Mouse (Mus musculus) induced T-regulatory cell, adult 2 months (primary cell): ENCODE measurements at regions not wholly inside any gene's neighbourhood (a gene's known extent, or its start where the extent isn't known, plus 50 kb on each side); places are given as distances from the start of the nearest gene placed in this dataset.
A peak's percentile ranks its signal among the peaks of the same experiment; 100 is the strongest.

Experiments used
- DNase-seq: peaks from one replicate; pipeline ENCODE4 v3.0.0-alpha.2; 2012; ENCODE audit warnings: low read depth

DNA sequence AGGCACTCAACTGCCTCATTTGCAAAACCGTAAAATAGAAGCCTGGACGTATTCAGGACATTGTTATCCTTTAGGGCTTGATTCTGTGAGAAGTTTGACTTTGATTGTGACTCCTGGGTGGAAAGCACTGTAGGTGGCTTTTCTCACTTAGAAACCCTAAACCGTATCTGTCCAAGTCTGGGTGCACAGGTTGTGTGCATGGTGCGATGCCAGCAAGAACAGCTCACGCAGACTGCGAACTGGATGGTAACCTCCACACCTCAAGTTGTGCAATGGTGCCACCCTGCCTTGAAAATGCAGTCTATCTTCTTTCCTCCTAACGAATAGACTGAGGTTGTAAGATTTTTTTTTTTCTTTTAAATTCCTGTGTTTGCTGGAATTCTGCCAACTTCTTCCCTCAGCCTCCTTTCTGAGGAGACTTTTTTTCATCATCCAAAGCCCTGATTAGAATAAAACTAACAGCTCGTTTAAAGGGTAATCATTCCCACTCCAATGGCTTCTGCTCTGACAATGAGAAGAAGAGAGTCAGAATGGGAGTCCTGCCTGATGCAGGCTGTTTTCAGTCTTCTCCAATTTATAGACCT is 383.8 kb upstream of the Slc30a5 start:
- no peak for DNase-seq

DNA sequence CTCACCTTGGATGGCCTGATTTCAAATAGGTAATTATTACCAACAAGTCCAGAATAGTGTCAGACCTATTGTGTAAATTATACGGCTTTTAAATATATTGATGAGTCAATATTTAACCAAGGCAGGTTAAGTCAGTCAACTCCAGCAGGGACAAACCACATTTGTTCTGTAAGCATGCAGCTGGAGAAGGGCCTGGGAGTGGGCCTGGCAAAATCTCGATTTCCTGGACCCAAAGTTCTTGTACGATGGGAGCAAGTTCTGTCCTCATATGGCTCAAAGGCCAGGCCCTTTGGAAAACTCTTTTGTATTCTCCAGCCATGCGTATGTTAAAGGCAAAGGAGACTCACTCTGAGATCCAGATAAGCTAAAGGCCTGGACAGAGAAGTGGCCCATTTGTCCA is 383.2 kb upstream of the Slc30a5 start:
- no peak for DNase-seq

DNA sequence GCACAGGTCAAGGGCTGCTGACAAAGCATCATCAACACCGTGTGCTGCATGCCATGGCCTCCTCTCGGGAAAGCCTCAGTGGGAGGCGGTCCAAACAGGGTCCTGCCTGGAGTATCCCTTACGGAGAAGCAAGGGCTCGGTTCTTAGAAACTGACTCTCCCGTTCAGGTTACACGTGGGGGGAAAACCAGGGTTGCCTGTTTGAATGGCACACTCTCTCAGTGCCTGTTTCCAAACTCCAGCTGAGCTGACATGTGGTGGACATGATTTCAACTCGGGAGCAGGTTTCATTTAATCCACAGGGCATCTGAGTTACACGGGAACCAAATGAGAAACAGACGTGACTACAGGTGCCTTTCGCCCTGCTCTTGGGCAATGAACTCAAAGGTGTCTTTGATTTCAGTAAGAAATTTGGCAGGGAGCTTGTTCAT is 382.6 kb upstream of the Slc30a5 start:
- no peak for DNase-seq

DNA sequence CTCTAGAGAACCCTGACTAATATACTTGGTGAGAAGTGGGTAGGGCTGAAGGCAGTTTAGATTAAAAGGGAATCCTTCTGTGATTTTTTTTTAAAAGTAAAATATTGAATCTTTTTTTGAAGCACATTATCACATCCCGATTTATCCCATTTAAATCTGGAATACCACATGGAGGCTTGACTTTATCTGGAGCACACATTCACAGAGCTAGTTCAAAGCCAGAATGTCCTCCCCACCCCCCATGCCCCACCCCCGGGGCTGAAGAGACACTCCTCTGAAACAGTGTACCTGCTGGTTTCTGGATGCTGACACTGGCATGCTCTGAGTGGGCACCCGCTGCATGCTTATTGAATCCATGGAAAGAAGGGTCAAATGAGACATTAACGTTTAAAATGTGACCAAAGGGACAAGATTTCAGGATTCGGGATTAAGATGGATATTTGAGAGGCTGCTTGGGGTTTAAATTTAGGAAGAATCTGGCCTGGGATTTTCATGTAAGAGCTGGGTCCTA is 382.0 kb upstream of the Slc30a5 start:
- DNase-seq, result no peak

DNA sequence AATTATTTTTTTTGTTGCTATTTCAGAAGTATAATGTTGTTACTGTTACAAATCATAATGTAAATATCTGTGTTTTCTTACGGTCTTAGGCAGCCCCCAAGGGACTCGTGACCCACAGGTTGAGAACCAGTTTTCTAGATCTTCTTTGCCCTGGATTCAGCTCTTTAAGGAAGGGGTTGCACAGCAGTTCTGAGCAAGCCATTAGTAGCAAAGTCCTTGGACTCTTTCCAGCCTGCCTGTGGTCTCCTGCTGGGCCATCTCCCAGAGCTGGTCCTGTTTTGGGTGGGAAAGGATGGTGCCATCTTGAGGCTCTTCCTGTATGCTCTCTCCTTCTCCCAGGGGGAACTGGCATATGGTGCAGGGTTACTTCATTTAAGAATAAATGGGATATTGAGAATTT is 380.9 kb upstream of the Slc30a5 start:
- DNase-seq, result no peak

DNA sequence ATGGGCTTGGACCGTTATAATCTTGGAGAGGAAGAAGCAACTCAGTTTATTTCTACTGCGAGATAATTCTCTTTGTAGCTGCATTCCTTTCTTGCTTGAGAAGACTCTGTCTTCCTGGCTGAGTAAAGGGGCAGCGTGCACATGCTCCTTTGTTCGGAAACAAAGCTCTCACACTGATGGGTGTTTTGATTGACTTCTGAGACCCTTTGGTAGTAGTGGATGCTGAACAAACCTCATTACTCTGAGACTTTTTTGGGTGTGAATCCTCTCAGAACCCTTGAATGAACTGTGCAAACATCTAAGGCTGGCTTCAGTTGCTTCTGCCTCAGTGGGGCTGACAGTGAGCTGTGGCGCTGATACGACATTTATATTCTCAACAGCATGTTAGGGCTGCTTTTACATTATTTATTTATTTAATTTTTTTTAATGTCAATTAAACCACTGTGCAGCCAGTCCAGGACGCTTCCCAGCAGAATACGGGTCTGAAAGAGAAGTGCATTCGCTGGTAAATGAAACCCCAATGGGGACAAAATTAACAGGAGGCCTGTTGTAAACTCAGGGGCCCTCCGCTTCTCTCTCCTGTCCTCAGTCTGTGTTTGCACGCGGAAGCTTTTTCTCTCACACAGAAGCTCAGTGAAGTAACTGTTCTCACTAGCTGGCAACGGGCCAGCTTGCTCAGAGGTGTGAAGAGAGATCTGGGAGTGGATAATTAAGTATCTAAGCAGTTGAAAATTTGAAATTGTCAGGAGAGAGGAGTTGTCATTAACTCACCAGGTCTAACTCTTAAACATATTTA is 380.1 kb upstream of the Slc30a5 start:
- DNase-seq, result no peak

DNA sequence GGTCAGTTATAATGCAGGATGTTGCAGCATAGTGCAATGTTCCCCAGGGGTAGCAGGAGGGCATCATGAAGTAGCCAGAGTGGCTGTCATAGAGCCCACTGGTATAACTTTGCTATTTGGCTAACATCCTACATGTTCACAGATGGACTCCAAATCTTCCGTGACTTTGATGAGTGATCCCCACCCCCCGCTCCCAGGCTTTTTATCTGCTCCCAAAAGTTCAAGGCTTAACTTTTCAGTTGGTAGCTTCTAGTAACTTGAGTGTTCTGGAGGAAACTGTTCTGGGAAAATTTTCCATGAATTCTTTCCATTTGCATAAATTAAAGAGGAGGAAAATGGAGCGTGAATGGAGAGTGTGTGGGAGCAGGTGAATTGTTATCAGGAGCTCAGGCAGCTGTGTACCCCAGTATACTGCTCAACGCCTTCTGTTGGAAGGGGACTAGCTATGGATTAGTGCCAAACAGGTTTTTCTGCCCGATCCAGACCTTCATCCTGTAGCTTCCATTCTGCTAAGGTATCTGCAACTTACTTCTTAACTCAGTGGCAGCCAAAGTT is 379.2 kb upstream of the Slc30a5 start:
- no peak for DNase-seq

DNA sequence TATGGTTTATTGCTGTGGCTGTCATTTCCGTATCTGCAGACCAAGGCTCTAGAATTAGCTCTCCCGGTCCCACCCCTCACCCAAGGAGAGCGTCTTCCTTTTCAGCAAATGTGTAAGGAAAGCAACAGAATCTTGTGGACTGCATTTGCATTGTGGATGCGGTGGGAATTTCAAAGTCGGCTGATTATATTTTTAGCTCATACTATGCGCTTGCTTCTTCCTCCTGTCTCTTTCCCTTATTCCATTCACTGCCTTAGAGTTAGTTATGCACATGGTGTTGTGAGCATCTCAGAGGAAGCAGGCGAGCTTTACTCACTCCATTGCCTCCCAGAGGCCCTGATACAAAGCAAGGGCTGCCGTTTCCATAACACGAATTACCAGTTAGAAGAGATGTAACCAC is 375.6 kb upstream of the Slc30a5 start:
- DNase-seq, result no peak

DNA sequence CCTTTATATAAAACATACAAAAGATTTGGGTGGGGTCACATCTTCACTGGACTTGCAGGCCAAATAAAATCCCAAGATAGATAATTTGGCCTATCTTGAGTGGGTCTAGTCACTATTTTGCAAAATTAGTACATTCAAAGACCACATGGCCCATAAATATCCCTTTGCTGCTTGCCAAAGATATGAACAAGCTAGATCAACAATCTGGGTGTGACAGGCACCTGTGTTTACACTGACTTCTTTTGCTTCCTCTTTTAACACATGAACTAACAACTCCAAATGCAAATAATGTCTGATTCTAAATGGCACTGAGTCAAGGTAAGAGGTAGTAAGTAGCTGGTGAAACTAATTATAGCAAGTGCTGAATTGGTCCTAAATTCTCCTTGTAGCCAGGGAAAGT is 370.2 kb upstream of the Slc30a5 start:
- DNase-seq, result no peak

DNA sequence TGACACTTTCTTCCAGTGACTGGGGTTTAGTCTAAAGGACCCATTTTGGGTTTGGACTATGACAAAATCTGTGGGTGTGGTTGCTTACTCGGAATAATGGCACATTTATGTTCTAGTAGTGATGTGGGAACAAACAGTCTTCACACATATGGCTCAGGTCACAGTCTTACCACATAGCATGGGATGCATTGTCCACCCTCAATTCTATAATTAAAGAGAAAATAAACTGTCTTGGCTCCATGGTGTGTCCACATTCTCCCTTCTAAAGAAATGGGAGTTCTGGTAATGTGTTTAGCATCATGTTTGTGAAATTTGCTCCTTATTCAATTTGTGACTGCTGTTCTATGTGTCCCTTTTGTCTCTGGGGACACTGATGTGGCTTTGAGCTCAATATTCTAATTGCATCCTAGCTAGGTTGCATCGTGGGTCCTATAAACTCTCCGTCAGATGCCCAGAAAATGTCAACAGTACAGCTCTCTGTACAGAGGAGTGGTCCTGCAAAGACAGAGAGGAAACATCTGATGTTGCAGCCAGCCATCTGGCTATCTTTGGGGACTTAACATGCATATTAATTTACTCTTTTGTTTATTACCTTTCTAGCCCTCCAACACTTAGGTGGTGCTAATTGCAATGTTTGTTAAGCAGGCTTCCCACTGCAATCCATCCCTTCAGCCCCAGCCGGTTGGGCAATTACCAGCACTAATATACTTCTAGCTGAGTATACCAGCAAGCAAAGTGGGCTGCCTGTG is 369.5 kb upstream of the Slc30a5 start:
- no peak for DNase-seq

DNA sequence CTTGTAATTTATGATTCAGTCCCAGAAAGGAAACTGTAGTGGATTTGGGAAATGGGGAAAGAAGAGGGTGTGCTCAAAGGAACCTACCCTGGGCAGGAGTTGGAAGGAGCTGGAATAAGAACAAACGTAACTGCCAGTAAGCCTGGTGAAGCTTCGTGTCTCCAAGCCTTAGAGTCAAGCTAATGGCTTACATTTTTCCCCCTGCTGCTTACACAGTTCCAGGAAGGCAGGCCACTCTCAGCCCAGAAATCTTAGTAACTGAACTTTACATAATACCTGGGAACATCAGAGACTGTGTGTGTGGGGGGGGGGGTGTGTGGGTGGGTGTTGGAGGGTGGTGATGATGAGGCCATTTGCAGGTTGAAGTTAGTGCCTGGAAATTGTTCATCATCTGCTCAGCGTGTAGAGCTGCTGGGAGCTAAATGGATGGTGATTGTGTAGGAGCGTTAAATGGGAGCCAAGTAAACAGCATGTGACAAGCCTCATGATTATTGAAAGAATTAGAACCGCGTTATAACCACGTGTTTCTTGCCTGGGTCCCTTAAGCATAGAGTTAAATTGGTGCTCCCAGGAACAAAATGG is 357.1 kb upstream of the Slc30a5 start:
- no peak for DNase-seq

DNA sequence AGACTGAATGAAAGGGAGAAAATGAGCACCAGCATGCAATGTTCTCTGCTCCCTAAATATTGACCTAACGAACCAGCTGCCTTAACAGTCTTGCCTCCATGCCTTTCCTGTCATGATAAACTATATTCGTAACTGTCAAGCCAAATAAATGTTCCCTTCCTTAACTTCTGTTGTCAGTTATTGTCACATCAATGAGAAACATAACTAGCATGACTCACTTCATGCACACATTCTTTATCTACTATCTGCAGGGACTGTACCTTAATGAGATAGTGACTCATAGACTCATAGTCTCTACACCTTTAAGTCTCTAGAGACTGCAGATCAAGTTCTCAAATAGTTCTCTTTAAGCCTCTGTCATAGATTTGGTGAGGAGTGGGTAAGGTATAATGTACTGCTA is 349.2 kb upstream of the Slc30a5 start:
- DNase-seq, result peak; percentile 6

DNA sequence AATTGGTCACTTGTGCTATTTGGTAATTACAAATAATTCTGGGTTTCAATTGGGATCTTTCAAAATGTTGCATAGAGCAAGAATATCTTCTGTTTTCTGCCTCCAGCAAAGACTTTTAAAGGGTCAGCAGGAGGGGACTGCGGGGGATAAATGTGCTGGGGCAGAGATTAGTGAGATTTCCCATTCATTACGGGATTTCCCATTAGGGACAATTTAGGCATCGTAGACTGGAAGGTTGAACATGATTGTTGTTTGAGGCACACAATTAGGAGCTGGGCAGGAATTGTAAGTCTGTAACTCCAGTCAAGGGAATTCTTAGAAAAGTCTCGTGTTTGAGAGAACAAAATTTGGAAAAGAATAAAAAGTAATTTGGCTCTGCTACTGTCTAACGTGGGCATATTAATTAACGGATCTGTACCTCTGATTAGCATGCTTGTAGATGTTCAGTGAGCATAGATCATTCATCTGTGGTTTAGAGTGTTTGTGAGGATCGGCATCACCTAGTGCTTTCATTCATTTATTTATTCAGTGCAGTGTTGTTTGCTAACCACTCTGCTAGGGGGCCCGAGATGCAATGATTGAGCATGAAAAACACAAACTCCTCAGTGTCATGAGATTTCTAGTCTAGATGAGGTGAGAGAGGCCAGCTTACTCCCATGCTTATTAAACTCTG is 341.9 kb upstream of the Slc30a5 start:
- no peak for DNase-seq

DNA sequence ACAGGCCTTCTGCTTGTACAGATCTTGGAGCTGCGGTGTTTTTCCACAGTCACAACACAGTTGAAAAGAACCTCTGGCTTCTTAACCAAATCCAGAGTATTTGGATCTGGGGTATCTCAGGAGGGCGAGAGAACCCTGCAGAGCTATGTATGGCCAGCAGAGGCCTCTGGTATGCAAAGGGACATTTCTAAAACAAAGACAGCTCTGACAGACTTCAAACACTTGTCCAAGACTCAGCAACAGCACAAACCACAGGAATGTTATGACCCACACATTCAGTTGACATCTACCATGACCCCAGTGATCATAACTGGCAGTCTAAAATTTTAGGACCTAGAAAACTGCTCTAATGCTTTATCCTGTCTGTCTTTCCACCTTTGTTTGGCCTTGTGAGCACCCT is 328.5 kb upstream of the Slc30a5 start:
- DNase-seq, result no peak

DNA sequence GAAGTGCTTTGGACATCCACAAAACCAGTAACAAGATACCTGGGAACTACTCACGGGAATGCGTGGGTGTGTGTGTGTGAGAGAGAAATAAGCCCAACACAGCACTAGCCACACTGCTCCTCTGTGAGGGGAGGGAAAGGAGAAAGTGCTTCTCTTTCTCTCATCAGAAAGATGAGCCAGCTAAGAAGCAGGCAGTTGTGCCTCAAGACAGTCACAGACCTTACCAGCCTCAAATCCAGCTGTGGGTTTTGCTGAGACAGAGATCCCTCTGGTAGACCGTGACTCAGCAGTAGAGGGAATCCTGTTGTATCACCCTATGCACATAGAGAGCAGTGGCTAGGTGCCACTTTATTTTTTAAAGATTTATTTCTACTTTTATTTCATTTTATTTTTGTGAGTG is 326.7 kb upstream of the Slc30a5 start:
- no peak for DNase-seq

DNA sequence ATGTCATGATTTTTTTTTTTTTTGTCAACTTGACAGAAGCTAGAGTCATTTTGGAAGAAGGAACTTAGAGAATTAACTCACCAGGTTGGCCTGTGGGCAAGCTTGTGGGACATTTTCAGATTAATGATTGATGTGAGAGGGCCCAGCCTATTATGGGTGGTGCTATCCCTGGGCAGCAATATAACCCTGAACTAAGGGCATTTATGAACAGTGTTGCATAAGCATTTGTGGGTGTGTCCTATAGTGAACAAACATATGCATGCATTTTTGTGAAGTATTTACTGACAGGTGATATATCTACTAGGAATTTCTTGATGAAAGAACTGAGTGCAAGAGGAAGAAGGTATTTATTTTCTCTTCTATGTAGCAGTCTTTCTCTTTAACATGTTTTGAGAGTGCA is 320.5 kb upstream of the Slc30a5 start:
- no peak for DNase-seq

DNA sequence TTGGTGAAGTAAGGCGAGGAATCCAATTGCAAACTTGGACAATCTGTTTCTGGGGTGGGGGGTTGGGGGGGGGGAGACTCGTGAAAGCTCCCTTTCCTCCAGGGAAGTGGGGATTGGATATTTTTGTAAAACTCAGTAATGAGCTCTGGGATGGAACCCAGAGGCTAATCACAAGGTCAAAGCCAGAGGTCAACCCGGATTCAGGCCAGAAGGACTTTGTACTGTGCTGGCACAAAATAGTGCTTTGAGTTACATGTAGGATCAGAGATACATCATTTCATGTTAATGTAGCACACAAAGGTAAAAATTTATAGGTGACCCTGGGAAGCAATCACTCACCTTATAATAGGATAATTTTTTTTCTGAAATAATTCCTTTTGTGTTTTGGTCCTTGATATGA is 309.5 kb upstream of the Slc30a5 start:
- DNase-seq, result no peak

DNA sequence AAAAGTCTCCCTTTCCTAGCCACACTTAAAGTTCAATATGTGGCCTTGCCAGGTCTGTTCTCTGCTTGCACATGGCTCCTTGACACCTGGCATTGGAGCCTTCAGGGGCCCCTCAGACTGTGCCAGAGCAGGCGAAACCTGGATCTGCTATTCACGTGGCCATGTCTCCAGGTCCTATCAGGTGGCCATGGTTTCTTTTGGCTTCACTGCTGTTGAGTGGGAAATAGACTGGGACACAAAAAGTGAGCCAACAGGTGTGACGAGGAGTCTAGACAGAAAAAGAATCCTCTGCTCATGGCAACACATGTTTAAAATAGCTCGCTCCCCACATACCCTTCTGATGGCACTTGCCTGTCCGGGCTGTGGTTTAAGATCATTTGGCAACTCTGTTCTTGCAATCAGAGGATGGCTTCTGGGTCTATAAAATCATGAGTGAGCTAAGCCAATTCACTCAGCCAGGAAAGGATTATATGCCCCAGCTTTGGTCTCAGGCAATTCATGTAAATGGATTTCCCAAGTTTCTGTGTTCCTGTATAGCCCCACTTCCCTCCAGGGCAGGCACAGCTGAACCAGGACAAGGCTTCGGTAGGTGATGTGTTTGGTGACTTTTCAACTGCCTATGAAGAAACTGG is 309.0 kb upstream of the Slc30a5 start:
- no peak for DNase-seq

DNA sequence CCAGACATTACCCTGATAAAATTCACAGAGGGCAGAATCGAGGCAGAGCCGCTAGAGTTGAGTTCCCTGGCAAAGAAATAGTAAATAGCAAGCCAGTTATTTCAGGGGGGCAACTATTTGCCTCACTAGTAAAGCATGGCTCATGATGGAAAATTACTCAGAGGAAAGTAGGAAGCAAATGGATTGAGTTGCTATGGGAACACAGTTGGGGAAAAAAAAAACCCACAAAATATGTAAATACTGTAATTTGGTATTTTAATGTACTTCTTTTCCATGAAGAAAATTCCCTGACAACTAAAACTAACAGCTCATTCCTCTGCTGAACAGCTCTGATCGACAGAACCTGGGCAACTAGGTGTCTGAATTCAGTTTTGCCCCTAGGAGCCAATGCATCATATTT is 296.2 kb upstream of the Slc30a5 start:
- no peak for DNase-seq

DNA sequence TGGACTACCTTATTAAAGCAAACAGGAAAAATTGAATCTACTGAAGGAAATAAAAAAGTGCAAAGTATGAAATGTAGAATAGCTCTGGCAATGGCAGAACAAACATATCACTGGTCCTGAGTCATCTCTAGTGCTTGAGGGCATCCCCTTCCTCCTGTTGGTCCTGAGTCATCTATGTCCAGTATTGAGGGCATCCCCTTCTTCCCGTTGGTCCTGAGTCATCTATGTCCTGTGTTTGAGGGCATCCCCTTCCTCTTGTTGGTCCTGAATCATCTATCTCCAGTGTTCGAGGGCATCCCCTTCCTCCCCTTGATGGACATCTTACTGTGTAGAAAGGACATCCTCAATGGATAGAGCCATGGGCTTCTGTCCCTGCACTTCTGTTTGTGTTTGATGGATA is 294.6 kb upstream of the Slc30a5 start:
- no peak for DNase-seq

DNA sequence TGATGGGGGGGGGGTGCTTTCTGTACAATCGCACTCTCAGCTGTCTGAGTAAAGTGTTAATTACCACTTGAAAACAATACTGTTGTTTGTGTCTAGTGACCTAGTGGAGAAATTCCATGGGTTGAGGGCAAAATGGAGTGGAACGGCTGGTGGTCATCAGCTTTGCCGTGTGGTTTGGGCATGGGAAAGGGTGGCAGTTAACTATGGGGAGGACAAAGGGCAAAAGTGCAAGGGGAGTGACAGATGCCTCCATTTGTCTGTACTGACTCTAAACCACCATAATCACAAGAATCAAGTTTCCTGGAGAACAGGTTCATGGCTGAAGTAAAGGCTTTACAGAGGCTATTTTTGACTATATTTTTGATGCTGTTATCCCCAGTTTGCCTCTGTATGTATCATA is 294.0 kb upstream of the Slc30a5 start:
- no peak for DNase-seq
